ENCODE assay signal across 8 mouse cellular contexts in genomic region chr10:126869372-126870318, GRCm38 (mm10). TPM values are rescaled to one million over a fixed set of nuclear protein-coding genes. Genes with fewer than 3 reads are reported as not detected.
DNase-seq lines count a peak whose midpoint lies in the region; ATAC-seq and TF ChIP-seq lines count a peak whose summit lies in the region.

No protein-coding gene starts in this region.

- H3K4me3 ChIP-seq in embryonic facial prominence, embryonic 11.5 days (ENCODE audit: low read depth, low read length), result no peak overlapping the region
- peak overlapping the region; percentile 24; the same call in 1 of the 2 replicates for H3K4me3 ChIP-seq in heart, adult 2 months
- no peak overlapping the region for H3K4me3 ChIP-seq in limb, embryonic 14.5 days (replicated peaks; ENCODE audit: low read length)
- peak overlapping the region; percentile 26; the same call in 1 of the 2 replicates for H3K4me3 ChIP-seq in midbrain, embryonic 16.5 days (ENCODE audit: low read depth, low read length)
- H3K4me3 ChIP-seq in spleen, adult 2 months (ENCODE audit: extremely low read depth, insufficient read depth, insufficient read length), result no peak overlapping the region

- intact Hi-C loops in heart, adult 2 months (cut with DNase I), result loop anchor here (2.0 kb wide), 1 partner anchor 37 kb away; no protein-coding TSS in a partner anchor

- H3K9ac ChIP-seq in embryonic facial prominence, embryonic 11.5 days (replicated peaks; ENCODE audit: low read length), result no peak overlapping the region
- H3K9ac ChIP-seq in heart, adult 2 months (ENCODE audit: low read depth, low read length), result no peak overlapping the region
- H3K9ac ChIP-seq in limb, embryonic 14.5 days (ENCODE audit: low read depth, low read length, severe bottlenecking), result peak overlapping the region; percentile 28; the same call in 1 of the 2 replicates
- H3K9ac ChIP-seq in midbrain, embryonic 16.5 days (ENCODE audit: low read depth, low read length), result peak overlapping the region; percentile 46; the same call in 1 of the 2 replicates

- DNase-seq in 3T3-L1 (ENCODE audit: low read depth, low spot score), result peak; percentile 70
- DNase-seq in adrenal gland, postnatal 14 days, result peak; percentile 83
- DNase-seq in embryonic facial prominence, embryonic 11.5 days (ENCODE audit: low spot score), result peak; percentile 78
- peak; percentile 60 to 78 for DNase-seq in heart, adult 2 months
- peak; percentile 43 to 68 for DNase-seq in kidney, adult 8-10 months
- DNase-seq in limb, embryonic 14.5 days (ENCODE audit: low spot score), result peak; percentile 78
- peak; percentile 19 to 71 for DNase-seq in spleen, adult 2 months (ENCODE audit: low read depth in 1 of 2, low spot score in 2 of 2)

- H3K27me3 ChIP-seq in embryonic facial prominence, embryonic 11.5 days (ENCODE audit: control insufficient read depth, insufficient read depth, low read length), result no peaks in the 10 kb centered on the region
- H3K27me3 ChIP-seq in heart, adult 2 months (ENCODE audit: control insufficient read depth, insufficient read depth, low read length), result no peaks in the 10 kb centered on the region
- H3K27me3 ChIP-seq in limb, embryonic 14.5 days (ENCODE audit: control insufficient read depth, insufficient read depth, low read length), result no peaks in the 10 kb centered on the region
- no peaks in the 10 kb centered on the region for H3K27me3 ChIP-seq in midbrain, embryonic 16.5 days (ENCODE audit: control insufficient read depth, insufficient read depth, low read depth, low read length)
- H3K27me3 ChIP-seq in spleen, adult 2 months (ENCODE audit: control insufficient read depth, insufficient read depth, low read length), result no peaks in the 10 kb centered on the region

- WGBS in embryonic facial prominence, embryonic 11.5 days, result 27% methylated on average over 23 of the region's 23 CpGs
- 17% methylated on average over 23 of the region's 23 CpGs for WGBS in heart, adult 2 months
- WGBS in limb, embryonic 14.5 days, result 25% methylated on average over 23 of the region's 23 CpGs
- 18% methylated on average over 23 of the region's 23 CpGs for WGBS in midbrain, embryonic 16.5 days
- 20% methylated on average over 23 of the region's 23 CpGs for WGBS in spleen, adult 2 months

- H3K4me1 ChIP-seq in embryonic facial prominence, embryonic 11.5 days (ENCODE audit: control insufficient read depth, insufficient read depth, low read length), result no peaks in the 10 kb centered on the region
- H3K4me1 ChIP-seq in heart, adult 2 months (ENCODE audit: control insufficient read depth, insufficient read depth, low read length), result no peaks in the 10 kb centered on the region
- H3K4me1 ChIP-seq in limb, embryonic 14.5 days (ENCODE audit: control insufficient read depth, insufficient read depth, low read length), result no peaks in the 10 kb centered on the region; the same call in 1 of the 2 replicates
- H3K4me1 ChIP-seq in midbrain, embryonic 16.5 days (ENCODE audit: control insufficient read depth, insufficient read depth, low read length), result peaks cover 3% of the 10 kb centered on the region; the same call in 1 of the 2 replicates
- peaks cover 3% of the 10 kb centered on the region; the same call in 1 of the 2 replicates for H3K4me1 ChIP-seq in spleen, adult 2 months (ENCODE audit: control insufficient read depth, insufficient read depth, insufficient read length)

- H3K79me2 ChIP-seq in heart, adult 2 months (replicated peaks; ENCODE audit: control insufficient read depth, insufficient read depth, low read length), result no peaks in the 10 kb centered on the region

- no peaks in the 10 kb centered on the region for H3K9me3 ChIP-seq in embryonic facial prominence, embryonic 11.5 days (replicated peaks; ENCODE audit: control insufficient read depth, low read length)
- no peaks in the 10 kb centered on the region for H3K9me3 ChIP-seq in limb, embryonic 14.5 days (ENCODE audit: control insufficient read depth, low read length)
- no peaks in the 10 kb centered on the region for H3K9me3 ChIP-seq in midbrain, embryonic 16.5 days (replicated peaks; ENCODE audit: control insufficient read depth, low read length, poor library complexity, severe bottlenecking)

- peak; percentile 83 for TF ChIP-seq CTCF in heart, adult 2 months (IDR thresholded peaks at IDR 0.05)
- TF ChIP-seq CTCF in spleen, adult 2 months (IDR thresholded peaks at IDR 0.05; ENCODE audit: extremely low read depth, insufficient read depth, insufficient read length, insufficient replicate concordance), result peak; percentile 97

- 0 out of 2 replicates have a peak, but pooled peaks have one; percentile 59 for ATAC-seq in embryonic facial prominence, embryonic 11.5 days (replicated peaks; ENCODE audit: insufficient number of reproducible peaks, low FRiP score, low TSS enrichment, low read depth)
- peak; percentile 83 for ATAC-seq in limb, embryonic 14.5 days (ENCODE audit: low FRiP score, low read depth)
- 0 out of 2 replicates have a peak, but pooled peaks have one; percentile 60 for ATAC-seq in midbrain, embryonic 16.5 days

- no peak overlapping the region for H3K4me2 ChIP-seq in embryonic facial prominence, embryonic 11.5 days (ENCODE audit: low read depth, low read length)
- peak overlapping the region; percentile 40; the same call in 1 of the 2 replicates for H3K4me2 ChIP-seq in limb, embryonic 14.5 days (replicated peaks; ENCODE audit: low read depth, low read length, severe bottlenecking)
- H3K4me2 ChIP-seq in midbrain, embryonic 16.5 days (ENCODE audit: low read length), result peak overlapping the region; percentile 51

- TF ChIP-seq POLR2A in heart, adult 2 months (IDR thresholded peaks at IDR 0.05; ENCODE audit: insufficient read depth, low read depth, low read length), result no peak
- TF ChIP-seq POLR2A in limb, embryonic 14.5 days (IDR thresholded peaks at IDR 0.05; ENCODE audit: borderline replicate concordance, extremely low read depth, insufficient read depth, insufficient read length), result no peak
- no peak for TF ChIP-seq POLR2A in spleen, adult 2 months (IDR thresholded peaks at IDR 0.05; ENCODE audit: low read depth, low read length)

- no peaks in the 10 kb centered on the region for H3K36me3 ChIP-seq in embryonic facial prominence, embryonic 11.5 days (replicated peaks; ENCODE audit: control insufficient read depth, insufficient read depth, low read depth, low read length)
- H3K36me3 ChIP-seq in heart, adult 2 months (ENCODE audit: control insufficient read depth, insufficient read depth, low read length), result no peaks in the 10 kb centered on the region
- H3K36me3 ChIP-seq in limb, embryonic 14.5 days (ENCODE audit: control insufficient read depth, insufficient read depth, low read length), result no peaks in the 10 kb centered on the region
- H3K36me3 ChIP-seq in midbrain, embryonic 16.5 days (ENCODE audit: control insufficient read depth, insufficient read depth, low read length), result no peaks in the 10 kb centered on the region
- no peaks in the 10 kb centered on the region for H3K36me3 ChIP-seq in spleen, adult 2 months (ENCODE audit: control insufficient read depth, insufficient read depth, low read length)

- no peak overlapping the region for H3K27ac ChIP-seq in embryonic facial prominence, embryonic 11.5 days (replicated peaks; ENCODE audit: low read depth, low read length)
- no peak overlapping the region for H3K27ac ChIP-seq in heart, adult 2 months
- H3K27ac ChIP-seq in limb, embryonic 14.5 days (replicated peaks; ENCODE audit: low read depth, low read length), result no peak overlapping the region
- H3K27ac ChIP-seq in midbrain, embryonic 16.5 days (ENCODE audit: low read length), result no peak overlapping the region
- H3K27ac ChIP-seq in spleen, adult 2 months (ENCODE audit: insufficient read depth, low read length), result no peak overlapping the region

- 0 out of 2 replicates have a peak, but pooled peaks have one; percentile 59 for TF ChIP-seq EP300 in heart, adult 2 months (IDR thresholded peaks at IDR 0.05; ENCODE audit: insufficient read depth, low read depth, low read length)

RNA-seq across cellular contexts. Expression of gene Atp23, which starts 31.5 kb away (rescaled TPM):
- total RNA-seq in adrenal gland, postnatal 14 days (2021), result 7.1 and 8.9 TPM in 2 replicates
- polyA plus RNA-seq in embryonic facial prominence, embryonic 11.5 days (2014; fragmentation: Nextera tagmentation; extraction: Ambion mirVana), result 18.9 and 19.3 TPM in 2 replicates
- total RNA-seq in heart, adult 2 months (2021), result 1 to 10 TPM; 4.9 to 5.5 TPM
- 5.3 and 5.5 TPM in 2 replicates for polyA plus RNA-seq in heart, adult 2 months (2012; rRNA removed)
- 14.6 and 15.6 TPM in 2 replicates for polyA plus RNA-seq in limb, embryonic 14.5 days (2012; rRNA removed)
- polyA plus RNA-seq in limb, embryonic 14.5 days (2014; fragmentation: Nextera tagmentation; extraction: Ambion mirVana), result 20.4 and 25.4 TPM in 2 replicates
- 13.4 and 15.6 TPM in 2 replicates for polyA plus RNA-seq in midbrain, embryonic 16.5 days (2015; fragmentation: Nextera tagmentation; extraction: Ambion mirVana)
- polyA plus RNA-seq in spleen, adult 2 months (2012; rRNA removed), result 6.6 and 6.8 TPM in 2 replicates

Comparison
In these comparisons a context has a peak if more than half of its experiments do, and no peak if none do; other contexts are left out.
1. H3K4me3 ChIP-seq: peak in heart, adult 2 months (single experiment) and midbrain, embryonic 16.5 days (single experiment); none in embryonic facial prominence, embryonic 11.5 days (single experiment), limb, embryonic 14.5 days (single experiment) and spleen, adult 2 months (single experiment).
2. H3K9ac ChIP-seq: peak in limb, embryonic 14.5 days (single experiment) and midbrain, embryonic 16.5 days (single experiment); none in embryonic facial prominence, embryonic 11.5 days (single experiment) and heart, adult 2 months (single experiment).
3. Peak in every context shown above with its lines, with median percentiles within 50 percentile points of each other: DNase-seq and ATAC-seq.